Mouse (Mus musculus): ENCODE results near the gene Gjb4. TPM values are rescaled to one million over a fixed set of nuclear protein-coding genes. Genes with fewer than 3 reads are reported as not detected.

Gjb4 gene
- polyA plus RNA-seq, 1 experiment from 2014 or later, result 0.92 TPM

DNA sequence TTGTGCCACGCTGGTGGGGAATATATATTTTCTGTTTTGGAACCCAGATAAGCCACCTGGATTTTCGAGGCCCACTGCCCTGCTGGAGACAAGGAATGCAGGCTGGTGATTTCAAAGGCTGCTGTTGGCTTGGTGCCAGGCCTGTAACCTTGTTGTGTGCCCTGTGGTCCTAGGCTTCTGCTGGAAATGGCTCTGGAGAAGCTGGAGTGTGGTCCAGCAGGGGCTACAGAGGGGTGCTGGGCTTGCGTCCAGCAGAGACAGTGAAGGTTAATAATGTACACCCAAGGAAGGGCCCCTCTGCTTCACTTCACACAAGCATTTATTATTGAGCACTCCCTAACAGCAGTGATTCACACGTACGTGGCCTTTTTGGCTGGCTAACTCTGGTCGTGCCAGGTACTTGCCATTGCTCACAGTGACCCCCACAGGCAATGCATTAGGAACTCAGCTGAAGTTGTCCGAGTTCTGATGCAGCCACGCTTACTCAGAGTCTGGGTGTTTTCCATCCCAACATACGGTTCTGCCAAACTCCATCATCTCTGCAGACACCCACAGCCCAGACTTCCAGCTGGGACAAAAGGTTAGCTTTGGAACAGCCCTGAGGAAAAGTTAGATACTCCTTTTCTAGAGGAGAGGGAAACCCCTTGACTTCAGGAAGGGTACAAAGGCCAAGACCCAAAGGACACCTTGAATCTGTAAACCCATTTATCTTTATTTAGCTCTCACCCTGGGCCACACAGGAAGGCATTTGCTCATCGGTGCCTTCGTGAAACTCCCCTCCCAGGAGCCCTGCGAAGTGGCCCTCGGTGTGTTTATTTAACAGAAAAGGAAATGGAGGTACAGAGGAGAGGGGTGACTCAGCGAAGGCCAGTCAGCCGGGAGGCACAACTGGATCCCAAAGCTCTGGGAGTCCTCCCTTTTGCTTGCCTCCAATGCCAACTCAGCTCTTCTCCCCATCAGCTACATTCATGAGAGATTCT lies 915 bp upstream of the Gjb4 start:
- no peak overlapping the region for H3K9ac ChIP-seq (replicated peaks; ENCODE audit: low read length)
- no peak overlapping the region for H3K4me2 ChIP-seq (replicated peaks; ENCODE audit: low read depth, low read length)
- H3K27me3 ChIP-seq (ENCODE audit: insufficient read depth, low read length), result no peaks in the 10 kb centered on the region
- peak overlapping the region; percentile 59 for H3K27ac ChIP-seq (ENCODE audit: low read length)
- H3K36me3 ChIP-seq (ENCODE audit: insufficient read depth, low read length), result no peaks in the 10 kb centered on the region
- peak; percentile 25; the same call in 1 of the 2 replicates for ATAC-seq (ENCODE audit: low FRiP score, low TSS enrichment)
- H3K4me1 ChIP-seq (ENCODE audit: insufficient read depth, low read length), result peaks cover 11% of the 10 kb centered on the region
- H3K9me3 ChIP-seq (ENCODE audit: low read length), result no peaks in the 10 kb centered on the region
- WGBS, result 35% methylated on average over 15 of the region's 15 CpGs
- no peak overlapping the region for H3K4me3 ChIP-seq (ENCODE audit: low read length)

DNA sequence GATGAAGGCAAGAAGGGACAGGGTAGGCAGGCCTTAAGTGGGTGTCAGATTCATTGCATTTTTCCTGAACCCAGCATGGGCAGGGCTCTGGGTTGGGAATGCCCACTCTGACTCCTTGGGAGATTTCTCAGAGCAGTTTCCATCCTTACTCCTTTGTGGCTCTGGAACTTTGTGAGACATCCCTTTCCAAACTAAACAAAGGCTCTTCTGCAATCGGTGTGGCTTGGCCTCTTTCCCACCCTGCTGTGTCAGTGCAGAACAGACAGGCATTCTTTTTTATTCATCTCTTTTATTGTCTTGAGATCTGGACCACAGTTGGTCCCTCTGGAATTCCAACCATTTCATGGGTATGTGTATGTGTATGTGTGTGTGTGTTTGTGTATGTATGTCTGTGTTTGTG lies 1.3 kb downstream of the Gjb4 start:
- Histone ChIP-seq H3K9me3 (ENCODE audit: low read length) (no peaks in the 10 kb centered on the region), H3K4me1 (ENCODE audit: insufficient read depth, low read length) (peaks cover 8% of the 10 kb centered on the region), H3K4me3 (ENCODE audit: low read length) (no peak overlapping the region), H3K36me3 (ENCODE audit: insufficient read depth, low read length) (no peaks in the 10 kb centered on the region), H3K27ac (ENCODE audit: low read length) (no peak overlapping the region), H3K9ac (replicated peaks; ENCODE audit: low read length) (no peak overlapping the region), H3K4me2 (replicated peaks; ENCODE audit: low read depth, low read length) (no peak overlapping the region), H3K27me3 (ENCODE audit: insufficient read depth, low read length) (no peaks in the 10 kb centered on the region)
- no peak for ATAC-seq (ENCODE audit: low FRiP score, low TSS enrichment)
- WGBS, result 50% methylated on average over 1 of the region's 1 CpGs

DNA sequence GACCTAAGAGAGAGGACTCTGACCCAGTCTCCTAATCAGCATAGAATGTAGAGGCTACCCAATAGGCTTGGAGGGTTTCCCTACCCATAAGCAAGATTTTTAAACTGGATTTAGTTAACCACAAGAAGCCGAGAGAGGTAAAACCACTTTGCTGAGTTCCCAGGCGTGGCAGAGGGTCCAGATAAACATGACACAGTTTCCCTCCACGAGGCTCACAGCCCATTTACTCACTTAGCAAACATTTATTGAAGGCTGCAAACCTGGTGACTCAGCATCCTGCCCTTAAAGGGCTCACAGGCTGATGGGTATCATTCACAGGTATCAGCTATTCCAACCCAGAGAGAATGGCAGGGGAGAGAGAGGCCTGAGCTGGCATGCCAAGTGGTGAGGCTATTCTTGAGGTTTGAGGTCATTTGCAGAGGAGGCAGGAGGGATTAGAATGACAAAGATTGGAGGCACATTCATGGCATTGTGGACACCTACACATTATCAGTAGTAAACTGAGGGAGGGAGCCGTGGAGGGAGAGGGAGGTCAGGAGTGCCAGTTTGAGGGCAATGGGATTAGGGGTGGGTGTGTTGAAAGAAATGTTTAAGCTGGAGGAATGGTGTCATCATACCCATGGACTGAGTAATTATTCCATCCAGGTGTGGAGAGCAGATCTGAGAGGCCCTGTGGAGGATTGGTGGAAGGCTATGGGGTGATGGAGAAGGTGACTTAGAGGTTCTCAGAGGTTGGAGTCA lies 4.2 kb downstream of the Gjb4 start:
- H3K27ac ChIP-seq (ENCODE audit: low read length), result no peak overlapping the region
- H3K4me2 ChIP-seq (replicated peaks; ENCODE audit: low read depth, low read length), result no peak overlapping the region
- H3K4me3 ChIP-seq (ENCODE audit: low read length), result no peak overlapping the region
- ATAC-seq (ENCODE audit: low FRiP score, low TSS enrichment), result no peak
- no peak overlapping the region for H3K9ac ChIP-seq (replicated peaks; ENCODE audit: low read length)
- H3K36me3 ChIP-seq (ENCODE audit: insufficient read depth, low read length), result no peaks in the 10 kb centered on the region
- H3K4me1 ChIP-seq (ENCODE audit: insufficient read depth, low read length), result peaks cover 8% of the 10 kb centered on the region
- no peaks in the 10 kb centered on the region for H3K27me3 ChIP-seq (ENCODE audit: insufficient read depth, low read length)
- H3K9me3 ChIP-seq (ENCODE audit: low read length), result no peaks in the 10 kb centered on the region
- WGBS, result 60% methylated on average over 4 of the region's 4 CpGs

DNA sequence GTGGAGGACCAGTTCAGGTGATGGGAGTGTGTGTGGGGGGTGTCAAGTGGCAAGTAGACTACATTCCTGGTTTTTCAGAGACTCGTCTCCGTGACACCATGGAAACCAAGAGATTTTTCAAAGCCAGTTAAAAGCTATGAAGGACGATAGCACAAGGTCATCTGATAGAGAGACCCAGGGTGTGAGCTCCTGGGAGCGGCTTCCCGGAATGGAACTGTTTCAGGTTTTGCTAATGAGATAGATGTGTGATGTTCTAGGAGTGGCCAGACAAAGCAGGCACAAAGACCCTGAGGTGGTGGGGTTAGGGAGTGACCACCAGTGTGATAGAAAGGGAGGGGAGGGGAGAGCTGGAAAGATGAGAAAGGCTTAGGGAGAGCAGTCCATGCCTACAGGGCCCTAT lies 8.9 kb downstream of the Gjb4 start:
- Histone ChIP-seq H3K36me3 (ENCODE audit: insufficient read depth, low read length) (no peaks in the 10 kb centered on the region), H3K9me3 (ENCODE audit: low read length) (no peaks in the 10 kb centered on the region), H3K27ac (ENCODE audit: low read length) (no peak overlapping the region), H3K27me3 (ENCODE audit: insufficient read depth, low read length) (no peaks in the 10 kb centered on the region), H3K4me2 (replicated peaks; ENCODE audit: low read depth, low read length) (no peak overlapping the region), H3K9ac (replicated peaks; ENCODE audit: low read length) (no peak overlapping the region), H3K4me3 (ENCODE audit: low read length) (no peak overlapping the region), H3K4me1 (ENCODE audit: insufficient read depth, low read length) (no peaks in the 10 kb centered on the region)
- 79% methylated on average over 5 of the region's 5 CpGs for WGBS
- no peak for ATAC-seq (ENCODE audit: low FRiP score, low TSS enrichment)

DNA sequence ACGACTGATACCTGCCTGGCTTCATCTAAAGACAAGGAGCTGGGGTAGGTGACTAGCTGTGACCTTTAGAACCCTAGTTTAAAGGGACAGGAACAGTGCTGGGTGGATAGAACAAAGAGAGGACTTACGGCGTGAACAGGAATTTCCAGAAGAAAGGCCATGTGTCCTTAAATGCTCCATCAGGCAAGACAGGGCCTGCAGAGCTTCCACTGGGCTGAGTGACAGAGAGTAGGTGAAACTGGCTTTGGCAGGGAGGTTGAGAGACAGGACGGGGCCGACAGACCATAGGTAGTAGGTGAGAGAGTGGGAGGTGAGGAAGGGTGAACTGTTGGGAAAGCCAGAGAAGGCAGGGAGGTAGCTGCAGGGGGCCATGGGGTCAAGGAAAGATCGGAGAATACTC lies 12.5 kb downstream of the Gjb4 start:
- 55% methylated on average over 6 of the region's 6 CpGs for WGBS
- no peaks in the 10 kb centered on the region for H3K36me3 ChIP-seq (ENCODE audit: insufficient read depth, low read length)
- no peak for ATAC-seq (ENCODE audit: low FRiP score, low TSS enrichment)

DNA sequence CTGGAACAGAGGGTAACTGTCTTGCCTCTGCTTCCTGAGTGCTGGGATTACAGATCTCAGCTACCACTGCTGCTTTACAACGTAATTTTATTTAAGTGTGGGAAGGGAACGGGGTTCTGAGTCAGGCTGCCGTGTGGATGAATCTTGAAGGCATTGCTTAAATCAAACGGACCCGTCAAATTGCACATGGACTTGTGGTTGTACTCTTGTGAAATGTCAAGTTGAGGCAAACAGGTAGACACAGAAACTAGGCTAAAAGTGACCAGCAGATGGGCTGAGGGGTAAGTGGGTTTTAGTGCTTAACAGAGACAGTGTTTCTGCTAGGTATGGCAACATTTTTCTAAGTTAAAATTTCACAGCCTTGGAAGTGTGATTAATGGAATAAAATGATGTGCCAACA lies 16.2 kb downstream of the Gjb4 start:
- H3K27me3 ChIP-seq (ENCODE audit: insufficient read depth, low read length), result peaks cover 6% of the 10 kb centered on the region
- H3K27ac ChIP-seq (ENCODE audit: low read length), result no peak overlapping the region
- 78% methylated on average over 5 of the region's 5 CpGs for WGBS
- H3K4me2 ChIP-seq (replicated peaks; ENCODE audit: low read depth, low read length), result no peak overlapping the region
- H3K9ac ChIP-seq (replicated peaks; ENCODE audit: low read length), result no peak overlapping the region
- ATAC-seq (ENCODE audit: low FRiP score, low TSS enrichment), result no peak
- H3K9me3 ChIP-seq (ENCODE audit: low read length), result no peaks in the 10 kb centered on the region
- H3K36me3 ChIP-seq (ENCODE audit: insufficient read depth, low read length), result no peaks in the 10 kb centered on the region
- H3K4me3 ChIP-seq (ENCODE audit: low read length), result no peak overlapping the region
- H3K4me1 ChIP-seq (ENCODE audit: insufficient read depth, low read length), result no peaks in the 10 kb centered on the region

More for the DNA sequence above, 12.5 kb downstream of the Gjb4 start:
- H3K9ac ChIP-seq (replicated peaks; ENCODE audit: low read length), result no peak overlapping the region
- H3K9me3 ChIP-seq (ENCODE audit: low read length), result no peaks in the 10 kb centered on the region
- H3K4me3 ChIP-seq (ENCODE audit: low read length), result no peak overlapping the region
- H3K4me2 ChIP-seq (replicated peaks; ENCODE audit: low read depth, low read length), result no peak overlapping the region
- H3K27me3 ChIP-seq (ENCODE audit: insufficient read depth, low read length), result no peaks in the 10 kb centered on the region
- H3K27ac ChIP-seq (ENCODE audit: low read length), result no peak overlapping the region
- H3K4me1 ChIP-seq (ENCODE audit: insufficient read depth, low read length), result no peaks in the 10 kb centered on the region

DNA sequence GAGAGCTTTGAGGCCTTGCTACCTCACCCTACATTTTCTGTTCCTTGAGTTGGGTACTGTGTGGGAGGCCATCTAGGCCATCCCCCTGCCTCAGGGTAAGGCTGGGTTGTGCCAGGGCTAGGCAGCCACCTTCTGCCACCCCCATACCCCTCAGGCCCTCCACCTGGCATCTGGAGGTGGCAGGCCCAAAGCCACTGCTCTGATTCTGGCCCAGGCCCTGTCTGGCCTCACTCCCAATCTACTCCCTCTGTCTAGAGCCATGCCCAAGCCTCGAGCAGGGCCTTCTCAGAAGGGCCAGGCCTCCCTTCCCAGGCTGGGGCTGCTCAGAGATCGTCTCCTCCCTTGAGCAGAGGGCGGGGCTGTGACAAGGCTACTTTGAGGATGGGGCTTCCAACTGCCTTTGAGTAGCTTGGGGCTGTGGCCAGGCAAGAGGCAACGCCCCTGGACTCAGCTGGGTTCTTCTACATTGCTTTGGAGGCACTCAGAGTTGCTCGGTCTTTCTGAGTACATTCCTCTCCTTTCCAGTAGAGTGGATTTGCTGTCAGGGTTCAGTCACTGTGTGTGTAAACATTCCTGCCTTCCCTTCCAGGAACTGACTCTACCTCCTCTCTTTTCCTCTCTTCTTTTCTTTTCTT lies 18.9 kb downstream of the Gjb4 start:
- Histone ChIP-seq H3K4me1 (ENCODE audit: insufficient read depth, low read length) (peaks cover 10% of the 10 kb centered on the region), H3K4me3 (ENCODE audit: low read length) (no peak overlapping the region), H3K27ac (ENCODE audit: low read length) (no peak overlapping the region), H3K9me3 (ENCODE audit: low read length) (no peaks in the 10 kb centered on the region), H3K4me2 (replicated peaks; ENCODE audit: low read depth, low read length) (no peak overlapping the region), H3K9ac (replicated peaks; ENCODE audit: low read length) (no peak overlapping the region), H3K36me3 (ENCODE audit: insufficient read depth, low read length) (no peaks in the 10 kb centered on the region), H3K27me3 (ENCODE audit: insufficient read depth, low read length) (peaks cover 32% of the 10 kb centered on the region)
- 38% methylated on average over 5 of the region's 5 CpGs for WGBS
- 0 out of 2 replicates have a peak, but pooled peaks have one; percentile 15 for ATAC-seq (ENCODE audit: low FRiP score, low TSS enrichment)

DNA sequence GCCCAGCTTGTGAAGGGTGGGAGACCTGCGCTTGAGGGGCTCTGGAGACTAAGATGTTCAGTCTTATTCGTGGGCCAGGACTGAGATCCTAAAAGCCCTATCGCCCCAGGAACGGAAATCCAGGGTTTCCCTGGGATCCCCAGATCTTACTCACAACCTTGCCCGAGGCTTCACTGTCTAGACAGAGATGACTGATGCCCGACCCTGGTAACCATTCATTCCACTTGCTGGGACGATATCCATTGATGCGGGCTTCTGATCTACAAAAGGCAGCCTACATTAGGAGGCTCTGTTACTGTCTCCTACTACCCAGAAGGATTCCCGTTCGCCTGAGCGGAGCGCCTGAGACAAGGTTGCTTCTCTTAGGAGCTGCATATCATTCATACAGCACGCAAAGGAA lies 22.7 kb downstream of the Gjb4 start:
- 22% methylated on average over 13 of the region's 13 CpGs for WGBS
- Histone ChIP-seq H3K4me1 (ENCODE audit: insufficient read depth, low read length) (peaks cover 18% of the 10 kb centered on the region), H3K9me3 (ENCODE audit: low read length) (no peaks in the 10 kb centered on the region), H3K36me3 (ENCODE audit: insufficient read depth, low read length) (no peaks in the 10 kb centered on the region), H3K27ac (ENCODE audit: low read length) (no peak overlapping the region), H3K4me3 (ENCODE audit: low read length) (no peak overlapping the region), H3K4me2 (replicated peaks; ENCODE audit: low read depth, low read length) (no peak overlapping the region), H3K27me3 (ENCODE audit: insufficient read depth, low read length) (peaks cover 54% of the 10 kb centered on the region), H3K9ac (replicated peaks; ENCODE audit: low read length) (no peak overlapping the region; the same call in 1 of the 2 replicates)
- ATAC-seq (ENCODE audit: low FRiP score, low TSS enrichment), result no peak

DNA sequence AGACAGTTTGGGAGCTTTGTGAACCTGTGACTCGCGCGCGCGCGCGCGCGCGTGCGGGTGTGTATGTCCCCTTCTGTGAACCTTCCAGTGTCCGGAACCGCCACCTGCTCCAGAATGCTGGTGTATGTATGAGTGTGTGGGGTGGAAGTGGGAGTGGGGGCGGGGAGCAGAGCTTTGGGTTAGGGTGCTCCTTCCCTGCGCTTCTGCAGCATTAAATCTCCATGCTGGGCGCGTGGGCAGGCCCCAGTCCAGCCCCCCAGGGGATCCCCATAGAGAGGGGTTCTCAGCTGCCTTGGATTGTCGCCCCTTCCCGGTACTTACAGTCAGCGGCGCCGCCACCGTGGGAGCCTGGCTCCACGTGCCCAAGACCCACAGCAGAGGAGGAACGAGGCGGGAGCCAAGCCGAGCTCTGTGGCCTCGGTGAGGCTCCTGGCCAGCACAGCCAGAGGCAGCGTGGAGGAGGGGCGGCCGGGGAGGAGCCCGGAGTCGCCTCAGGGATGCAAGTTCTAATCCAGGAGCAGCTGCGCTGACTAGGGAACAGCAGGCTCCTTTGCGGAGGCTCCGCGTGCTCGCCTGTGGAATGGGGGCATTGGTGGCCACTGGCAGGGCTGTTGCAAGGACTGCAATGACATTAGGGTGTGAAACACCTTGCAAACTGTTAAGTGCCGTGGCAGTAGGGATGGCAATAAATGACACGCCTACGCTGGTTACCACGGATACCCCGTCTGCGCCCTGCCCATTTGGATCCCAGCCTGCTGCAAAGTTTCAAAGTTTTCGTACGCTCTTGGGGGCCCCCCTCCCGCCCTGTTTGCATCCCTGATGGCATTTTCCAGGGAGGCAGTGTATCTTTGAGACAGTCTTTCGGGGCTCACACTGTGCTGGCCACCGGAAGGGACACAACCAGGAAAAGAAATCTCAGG lies 23.4 kb downstream of the Gjb4 start, which contains the start of gene Gjb3:
Gene Gjb3, minus strand, starts transcription at position 664 of the 920 bp plus-strand sequence.
- H3K9ac ChIP-seq (replicated peaks; ENCODE audit: low read length), result peak within 1 kb of the TSS; percentile 17

More for the DNA sequence above, 23.4 kb downstream of the Gjb4 start, which contains the start of gene Gjb3:
- H3K4me1 ChIP-seq (ENCODE audit: insufficient read depth, low read length), result peaks cover 18% of the 10 kb centered on the region
- no peak within 1 kb of the TSS for H3K27ac ChIP-seq (ENCODE audit: low read length)
- no peaks in the 10 kb centered on the region for H3K9me3 ChIP-seq (ENCODE audit: low read length)
- no peak for ATAC-seq (ENCODE audit: low FRiP score, low TSS enrichment)
- H3K36me3 ChIP-seq (ENCODE audit: insufficient read depth, low read length), result no peaks in the 10 kb centered on the region
- peaks cover 54% of the 10 kb centered on the region for H3K27me3 ChIP-seq (ENCODE audit: insufficient read depth, low read length)
- peak within 1 kb of the TSS; percentile 44 for H3K4me2 ChIP-seq (replicated peaks; ENCODE audit: low read depth, low read length)
- peak within 1 kb of the TSS; percentile 26 for H3K4me3 ChIP-seq (ENCODE audit: low read length)
- under 1% methylated on average over 49 of the region's 49 CpGs for WGBS
